Mouse (Mus musculus): Measurements from ENCODE around the gene Rapgef2.

Gene Rapgef2

DNA sequence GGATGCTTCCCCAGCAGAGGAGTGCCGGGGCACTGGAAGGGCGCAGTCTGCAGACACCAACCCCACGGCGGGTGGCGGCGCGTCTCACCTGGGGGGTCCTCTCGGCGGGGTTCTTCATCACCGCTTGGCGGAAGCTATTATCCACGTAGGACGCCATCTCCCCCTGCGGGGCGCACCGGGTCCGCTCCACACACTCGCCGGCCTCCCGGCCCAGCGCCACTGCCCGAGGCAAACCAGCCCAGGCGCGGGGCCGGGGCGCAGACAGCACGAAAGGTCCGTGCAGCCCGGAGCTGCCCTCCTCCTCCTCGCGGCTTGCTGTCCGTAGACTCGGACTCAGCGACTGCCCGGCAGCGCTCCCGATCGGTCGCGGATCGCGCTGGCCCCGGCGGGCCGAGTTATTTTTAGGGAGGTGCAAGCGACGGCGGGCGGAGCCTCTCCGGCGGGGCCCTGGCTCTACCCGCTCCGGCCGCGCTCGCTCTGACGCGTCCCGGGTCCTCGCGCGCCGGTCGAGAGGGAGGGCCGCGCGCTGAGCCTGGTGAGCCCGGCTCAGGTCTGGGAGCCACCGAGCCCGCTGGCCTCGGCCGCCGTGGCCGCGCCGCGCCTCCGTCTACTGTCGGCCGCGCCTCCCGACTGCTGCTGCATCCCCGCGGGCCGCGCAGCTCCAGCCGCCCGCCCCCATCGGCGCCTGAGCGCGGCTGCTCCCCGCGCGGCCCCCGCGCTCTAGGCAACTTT, at the start of gene Rapgef2:
TSS of gene Rapgef2 (minus strand) at position 142 of the 732 bp plus-strand sequence.
- peak; percentile 62 for DNase-seq (ENCODE audit: low spot score)

DNA sequence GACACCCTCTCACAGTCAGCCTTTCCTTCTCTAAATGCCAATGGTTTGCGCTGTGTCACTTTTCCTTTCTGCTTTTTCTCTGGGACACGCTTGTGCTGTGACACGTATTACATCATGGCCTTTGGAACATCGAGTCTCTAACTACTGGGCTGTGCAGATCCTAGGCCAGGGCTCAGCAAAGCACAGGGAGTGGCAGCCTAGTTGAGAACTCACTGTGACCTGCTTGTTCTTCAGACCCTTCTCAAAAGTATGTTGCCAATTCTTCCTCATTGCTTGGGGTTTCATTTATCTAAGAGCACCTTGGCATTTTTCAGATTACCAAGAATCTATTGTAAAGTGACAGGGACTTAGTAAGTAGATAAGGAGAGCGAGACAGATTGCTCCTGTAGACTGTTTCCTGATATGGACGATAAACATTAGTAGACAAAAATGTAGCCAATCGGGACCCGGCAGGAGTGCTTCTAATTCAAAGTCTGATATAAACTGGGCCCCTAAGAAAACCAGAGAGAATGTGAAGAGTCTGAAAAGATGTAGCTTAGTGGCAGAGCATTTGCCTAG, 47.4 kb upstream of the Rapgef2 start:
- no peak for DNase-seq (ENCODE audit: low spot score)

DNA sequence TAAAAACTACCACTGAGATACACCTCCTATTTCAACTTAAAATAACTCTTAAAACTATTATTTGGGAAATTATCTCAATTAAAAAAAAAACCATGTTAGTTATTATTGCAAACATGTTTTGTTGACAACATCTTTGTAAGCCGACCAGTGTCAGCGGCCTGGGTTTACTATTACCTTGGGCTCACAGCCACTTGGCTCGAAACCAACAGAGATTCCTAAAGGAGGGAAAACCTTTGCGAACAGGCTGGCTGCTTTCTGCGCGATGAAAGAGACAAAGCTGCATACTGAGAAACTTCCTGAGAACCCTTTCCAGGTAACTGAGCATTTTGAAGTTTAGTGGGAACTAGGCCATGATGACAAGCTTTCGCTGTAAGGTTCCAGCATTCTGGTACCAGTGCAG, 46.7 kb upstream of the Rapgef2 start:
- no peak for DNase-seq (ENCODE audit: low spot score)

DNA sequence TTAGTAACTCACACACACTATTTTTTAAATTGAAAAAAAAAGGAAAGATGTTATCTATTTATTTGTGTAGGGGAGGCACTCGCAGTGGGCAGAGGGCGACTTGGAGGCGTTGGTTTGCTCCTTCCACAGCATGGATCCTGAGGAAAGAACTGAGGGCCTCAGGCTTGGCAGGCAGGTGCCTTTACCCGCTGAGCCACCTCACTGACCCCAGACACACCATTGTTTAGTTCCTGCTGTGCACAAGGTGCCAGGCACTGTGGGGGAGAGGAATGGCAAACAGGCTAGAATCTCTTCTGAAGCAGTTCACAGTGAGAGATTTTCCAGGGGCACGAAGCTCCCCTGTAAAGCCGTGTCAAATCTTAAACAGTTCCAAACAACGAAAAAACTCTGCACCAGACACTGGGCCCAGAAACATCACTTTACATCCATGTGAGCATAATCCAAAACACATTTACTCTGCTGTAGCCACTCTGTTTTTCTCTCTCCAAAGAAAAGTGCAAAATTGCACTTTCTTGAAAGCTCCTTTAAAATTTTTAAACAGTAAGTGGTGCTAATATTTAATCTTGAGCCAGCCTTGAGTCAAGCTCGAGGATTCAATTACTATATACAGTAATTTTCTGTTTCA, 43.5 kb upstream of the Rapgef2 start:
- no peak for DNase-seq (ENCODE audit: low spot score)

DNA sequence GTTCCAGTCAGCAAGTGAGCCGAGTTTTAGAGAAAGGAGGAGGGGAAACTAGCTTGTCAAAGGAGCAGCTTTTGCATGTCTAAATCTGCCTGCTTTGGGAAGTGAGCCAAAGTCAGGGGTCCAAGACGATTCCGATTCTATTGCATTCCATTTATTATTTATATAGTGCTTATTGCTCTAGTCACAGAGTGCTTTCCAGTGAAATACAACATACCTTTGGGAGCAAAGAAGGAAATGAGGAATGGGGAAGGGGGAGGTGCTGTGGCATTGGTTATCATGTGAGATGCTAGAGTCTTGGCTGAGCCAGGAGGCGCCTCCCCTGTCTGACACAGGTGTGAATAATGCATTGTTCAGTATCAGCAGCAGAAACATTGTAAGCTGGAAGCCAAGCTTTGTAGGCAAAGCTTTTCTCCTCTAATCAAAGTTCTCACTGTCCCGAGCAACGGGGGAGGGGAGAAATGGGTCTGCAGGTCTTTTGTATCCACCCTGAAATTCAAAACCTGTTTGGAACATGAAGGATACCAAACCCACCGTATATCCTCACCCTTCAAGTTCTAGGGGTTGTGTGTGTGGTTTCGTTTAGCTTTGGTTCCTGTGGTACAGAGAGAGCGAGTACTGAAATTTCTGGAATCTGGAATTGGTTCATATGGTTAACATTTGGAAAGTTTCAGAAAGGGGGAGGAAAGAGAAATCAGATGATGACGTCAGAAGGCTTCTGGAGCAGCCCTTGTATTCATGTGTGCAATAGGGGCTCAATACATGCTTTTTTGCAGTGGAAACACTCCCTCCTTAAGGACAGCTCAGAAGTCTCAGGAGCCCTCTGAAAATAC, 38.6 kb upstream of the Rapgef2 start:
- no peak for DNase-seq (ENCODE audit: low spot score)

DNA sequence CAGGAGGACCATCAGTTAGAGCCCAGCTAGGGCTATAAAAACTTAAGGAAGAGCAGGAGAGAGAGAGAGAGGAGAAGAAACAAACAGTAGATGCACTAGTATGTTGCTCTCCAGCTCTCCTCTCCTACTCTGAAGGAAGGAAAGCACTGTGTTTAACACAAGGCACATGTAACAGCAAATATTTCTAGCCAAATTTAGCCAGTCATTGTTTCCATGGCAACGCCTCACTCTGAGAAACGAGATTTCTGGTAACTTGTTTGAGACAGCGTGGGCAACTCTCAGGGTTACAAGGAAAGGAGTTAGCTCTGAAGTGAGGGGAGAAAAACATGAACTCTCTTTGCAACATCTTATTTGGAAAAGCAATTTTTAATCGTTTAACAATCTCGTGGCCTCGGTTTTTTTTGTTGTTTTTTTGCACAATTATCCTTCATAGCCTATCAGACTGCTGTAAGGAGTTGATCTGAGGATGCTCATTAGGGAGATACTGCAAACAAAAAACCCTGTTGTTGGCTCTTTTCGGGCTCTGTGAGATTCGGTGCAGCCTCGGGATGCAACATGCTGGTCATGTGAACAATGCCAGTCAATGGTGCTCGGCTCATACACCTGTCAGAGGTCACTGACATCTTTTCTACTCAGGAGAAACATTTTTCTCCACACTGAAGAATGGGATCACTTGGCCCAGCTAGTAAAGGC, 27.8 kb upstream of the Rapgef2 start:
- peak; percentile 77 for DNase-seq (ENCODE audit: low spot score)

DNA sequence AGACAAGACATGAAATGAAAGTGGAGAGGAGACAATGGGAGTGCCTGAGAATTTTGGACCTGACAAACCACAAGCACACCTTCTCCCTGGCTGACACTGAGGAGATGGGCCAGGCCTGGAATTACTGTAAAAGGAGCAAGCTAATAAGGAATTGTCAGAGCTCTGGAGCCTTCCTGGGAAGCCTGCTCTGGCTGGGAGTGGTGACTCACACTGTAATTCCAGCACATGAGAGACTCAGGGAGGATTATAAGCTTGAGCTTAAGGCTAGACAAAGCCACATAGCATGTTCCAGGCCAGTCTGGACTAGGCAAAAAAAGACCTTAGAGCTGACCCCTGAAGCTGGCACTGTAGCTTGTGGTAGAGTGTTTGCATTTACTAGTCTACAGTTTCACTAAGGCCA, 25.6 kb upstream of the Rapgef2 start:
- DNase-seq (ENCODE audit: low spot score), result no peak

DNA sequence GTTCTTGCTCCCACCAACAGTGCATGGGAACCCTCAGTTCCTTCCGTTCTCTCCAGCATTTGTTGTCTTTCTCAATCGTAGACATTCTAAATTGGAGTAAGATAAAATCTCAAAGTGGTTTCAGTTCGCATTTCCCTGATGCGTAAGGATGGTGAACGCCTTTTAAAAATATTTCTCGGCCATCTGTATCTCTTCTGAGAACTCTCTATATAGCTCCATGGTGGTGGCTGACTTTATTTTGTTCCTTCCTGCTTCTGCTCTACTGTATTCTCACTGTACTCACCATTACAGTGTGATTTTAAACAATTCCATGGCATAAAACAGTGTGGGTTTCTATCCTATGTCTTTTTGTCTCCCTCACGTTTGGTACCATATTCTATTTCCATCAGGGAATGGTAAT, 23.9 kb upstream of the Rapgef2 start:
- DNase-seq (ENCODE audit: low spot score), result no peak

DNA sequence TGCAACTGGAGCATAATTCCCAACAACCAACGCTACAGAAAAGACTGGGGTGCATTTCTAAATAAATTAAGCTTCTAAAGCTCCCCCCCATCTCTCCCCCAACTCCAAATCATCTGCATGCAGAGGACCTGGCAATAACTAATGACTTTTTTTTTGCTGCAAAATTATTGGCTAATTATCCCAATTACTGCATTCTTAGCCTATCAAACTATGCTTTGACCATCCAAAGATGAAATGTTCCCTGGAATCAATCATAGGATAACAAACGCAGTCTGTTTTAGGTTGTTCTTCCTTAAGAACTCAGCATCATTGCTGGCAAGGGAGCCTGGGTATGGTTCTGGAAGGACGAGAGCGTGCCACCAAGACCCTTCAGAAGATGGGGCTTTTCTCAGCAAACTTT, 22.3 kb upstream of the Rapgef2 start:
- no peak for DNase-seq (ENCODE audit: low spot score)

DNA sequence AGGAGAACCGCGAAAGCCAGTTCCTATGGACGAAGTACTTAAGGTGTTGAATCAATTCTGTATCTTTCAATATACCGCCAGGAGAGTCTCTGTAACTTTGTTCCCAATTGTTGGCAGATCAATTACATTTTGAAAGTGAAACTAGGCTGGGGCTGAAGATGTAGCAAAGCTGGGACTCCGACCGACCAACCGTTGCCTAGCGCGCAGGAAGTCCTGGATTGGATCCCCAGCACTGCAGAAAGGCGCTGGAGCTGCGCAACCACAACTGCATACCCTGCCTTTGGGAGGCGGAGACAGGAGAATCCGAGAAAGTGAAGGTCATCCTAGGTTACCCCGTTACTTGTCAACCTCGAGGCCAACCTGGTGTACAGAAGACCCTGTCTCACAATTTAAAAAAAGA, 13.1 kb upstream of the Rapgef2 start:
- no peak for DNase-seq (ENCODE audit: low spot score)

DNA sequence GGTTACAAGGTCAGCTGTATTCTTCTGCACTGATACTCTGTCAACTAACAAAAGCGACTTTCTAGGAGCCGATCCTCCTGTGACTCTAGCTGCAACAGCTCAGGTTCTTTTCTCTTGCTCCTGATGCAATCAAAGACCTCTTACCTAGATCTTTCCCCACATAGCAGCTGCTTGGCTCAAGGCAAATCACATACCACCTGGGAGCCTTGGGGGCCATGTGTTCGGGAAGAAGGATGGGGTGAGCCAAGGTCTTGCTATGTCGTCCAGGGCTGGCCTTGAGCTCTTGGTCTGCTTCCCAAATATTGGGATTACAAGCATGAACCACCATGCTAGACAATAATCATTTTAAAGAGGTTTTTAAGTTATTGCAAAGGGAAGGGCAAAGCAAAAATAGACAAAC, 11.0 kb upstream of the Rapgef2 start:
- DNase-seq (ENCODE audit: low spot score), result no peak

DNA sequence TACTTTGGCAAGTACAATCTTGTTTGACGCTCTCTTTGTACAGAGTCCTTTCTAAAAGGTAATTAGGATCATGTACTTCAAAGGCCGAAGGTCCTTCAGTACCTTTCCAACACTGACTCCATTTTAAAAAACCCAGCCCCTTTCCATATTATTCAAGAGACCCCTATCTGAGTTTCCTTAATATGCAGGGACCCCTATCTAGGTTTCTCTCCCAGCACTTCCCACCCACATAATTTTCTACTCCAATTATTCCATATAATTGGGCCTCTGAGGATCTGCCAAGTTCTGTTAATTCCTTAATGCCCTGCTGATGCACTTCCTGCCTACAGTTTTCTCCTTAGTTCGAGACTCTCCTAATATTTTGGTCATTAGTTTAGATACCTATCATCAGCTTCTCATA, 10.3 kb upstream of the Rapgef2 start:
- no peak for DNase-seq (ENCODE audit: low spot score)

DNA sequence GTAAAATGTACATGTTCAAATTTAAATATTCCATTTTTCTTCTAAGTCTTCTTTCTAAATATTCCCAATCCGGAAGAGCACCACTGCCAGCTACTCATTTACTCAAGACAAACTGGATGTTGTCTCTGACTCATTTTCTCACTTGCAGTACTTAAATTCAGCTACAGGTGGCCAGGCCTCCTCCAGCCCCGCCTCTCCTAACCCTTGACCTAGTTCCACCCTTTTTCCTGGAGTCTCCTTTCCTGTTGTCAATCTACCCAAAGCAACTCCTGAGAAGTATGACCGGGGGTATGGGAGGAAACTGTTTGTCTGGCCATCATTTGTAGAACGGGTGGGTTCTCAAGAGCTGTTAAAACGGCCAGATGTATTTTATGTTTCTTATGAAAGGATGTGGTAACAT, 9.7 kb upstream of the Rapgef2 start:
- DNase-seq (ENCODE audit: low spot score), result no peak

DNA sequence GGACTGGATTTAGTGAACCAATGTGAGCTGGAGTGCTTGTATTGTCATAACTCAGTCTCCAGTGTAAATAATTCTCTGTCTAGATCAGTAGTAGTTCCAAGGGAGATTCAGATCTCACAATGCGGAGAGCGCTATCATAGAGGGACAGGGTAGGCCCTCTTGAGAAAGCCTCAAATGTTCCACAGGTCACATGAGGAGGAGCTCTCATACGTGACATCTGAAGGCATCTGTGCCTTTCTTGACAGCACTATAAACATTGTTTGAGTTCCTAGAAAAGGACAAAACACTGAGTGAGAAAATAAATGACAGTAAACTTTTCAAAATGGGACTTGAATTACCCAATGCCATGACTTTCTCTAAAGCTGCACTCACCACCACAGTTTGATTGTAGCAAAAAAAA, 8.4 kb upstream of the Rapgef2 start:
- DNase-seq (ENCODE audit: low spot score), result no peak

DNA sequence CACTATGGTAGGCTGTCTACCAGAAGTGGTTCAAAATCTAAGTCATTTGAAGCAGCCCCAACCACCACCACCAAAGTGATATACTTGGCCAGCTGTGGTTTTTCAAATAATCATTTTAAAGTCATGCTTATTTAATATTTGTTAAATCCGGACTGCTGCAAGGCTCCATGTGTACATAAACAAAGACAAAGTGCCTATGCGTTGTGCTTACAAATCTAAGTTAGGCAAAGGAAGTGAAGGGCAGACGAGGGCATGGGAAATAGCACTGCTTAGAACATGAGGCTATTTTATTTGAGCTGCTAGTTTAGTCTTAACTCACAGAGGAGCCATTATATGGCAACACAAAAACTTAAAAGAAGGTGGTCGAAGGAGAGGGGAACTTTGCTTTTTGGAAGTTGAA, 6.7 kb upstream of the Rapgef2 start:
- no peak for DNase-seq (ENCODE audit: low spot score)

DNA sequence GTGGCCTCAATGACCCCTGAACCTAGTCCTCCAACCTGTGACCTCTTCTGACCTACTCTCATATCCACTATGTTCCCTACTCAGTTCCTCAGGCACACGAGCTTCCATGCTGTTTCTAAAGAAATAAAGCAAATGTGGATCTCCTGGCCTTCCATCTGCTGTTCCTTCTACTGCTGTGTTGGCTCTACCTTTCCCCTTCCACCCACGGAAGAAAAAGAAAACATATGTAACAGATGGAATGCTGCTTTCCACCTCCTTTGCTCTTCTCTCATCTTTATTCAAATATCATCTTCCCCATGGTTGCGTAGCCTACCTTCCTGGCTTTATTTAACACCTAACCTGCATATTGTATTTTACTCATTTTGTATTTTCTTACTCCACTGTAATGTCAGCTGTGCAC, 2.7 kb upstream of the Rapgef2 start:
- DNase-seq (ENCODE audit: low spot score), result peak; percentile 43

DNA sequence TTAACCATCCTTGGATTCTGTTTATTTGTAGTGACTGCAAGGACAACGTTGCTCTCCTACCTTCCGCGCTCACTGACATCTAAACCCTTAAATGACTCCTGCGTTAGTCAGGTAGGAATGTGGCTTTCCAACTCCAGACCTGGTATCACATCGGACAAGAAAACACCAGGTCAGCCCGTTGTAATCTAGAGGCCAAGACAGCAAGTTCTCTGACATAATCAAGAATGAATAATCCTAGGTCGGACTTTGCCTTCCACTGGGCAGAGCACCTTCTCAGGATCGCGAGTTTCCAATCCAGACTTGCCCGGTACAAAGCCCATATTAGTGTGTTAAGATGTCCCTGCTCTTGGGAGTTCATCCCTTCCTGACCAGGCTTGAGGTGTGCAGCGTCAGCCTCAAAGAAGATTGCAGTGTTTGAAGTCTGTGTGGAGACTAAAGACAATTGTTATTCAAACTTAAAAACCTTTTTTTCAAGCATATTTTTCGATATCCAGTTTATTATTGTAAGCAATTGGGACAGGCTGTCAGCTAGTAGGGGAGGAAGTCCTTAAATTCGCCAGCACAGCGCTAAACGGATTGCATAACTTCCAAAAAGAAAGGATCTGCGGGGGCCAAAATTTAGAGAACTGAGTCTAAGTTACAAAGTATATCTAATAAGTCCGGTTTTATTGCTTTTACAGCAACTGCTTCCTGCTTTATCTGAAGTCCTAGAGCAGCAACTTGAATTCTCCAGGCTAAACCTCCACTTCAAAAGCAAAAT, 1.6 kb upstream of the Rapgef2 start:
- DNase-seq (ENCODE audit: low spot score), result peak; percentile 21

DNA sequence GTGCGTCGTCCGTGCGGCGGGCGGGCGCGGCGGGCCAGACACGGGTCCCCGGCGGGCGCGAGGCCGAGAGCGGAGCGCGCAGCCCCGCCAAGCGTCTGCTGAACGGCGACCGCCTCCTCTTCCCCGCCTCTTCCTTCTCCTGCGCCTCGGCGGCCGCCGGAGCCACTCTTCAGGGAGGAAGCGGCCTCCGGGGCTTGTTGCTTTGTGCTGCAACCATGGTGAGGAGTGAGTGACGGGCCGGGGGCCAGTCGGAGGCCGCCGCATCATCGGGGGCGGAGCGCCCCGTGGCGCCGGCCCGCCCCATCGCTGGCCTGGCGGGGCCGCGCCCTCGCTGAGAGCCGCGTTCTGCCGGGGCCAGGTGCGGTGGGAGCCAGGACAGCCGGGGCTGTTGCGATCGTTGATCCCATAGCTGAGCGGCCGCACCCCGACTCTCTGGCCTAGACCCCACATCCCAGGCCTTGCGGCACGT, 825 bp upstream of the Rapgef2 start:
- peak; percentile 95 for DNase-seq (ENCODE audit: low spot score)

DNA sequence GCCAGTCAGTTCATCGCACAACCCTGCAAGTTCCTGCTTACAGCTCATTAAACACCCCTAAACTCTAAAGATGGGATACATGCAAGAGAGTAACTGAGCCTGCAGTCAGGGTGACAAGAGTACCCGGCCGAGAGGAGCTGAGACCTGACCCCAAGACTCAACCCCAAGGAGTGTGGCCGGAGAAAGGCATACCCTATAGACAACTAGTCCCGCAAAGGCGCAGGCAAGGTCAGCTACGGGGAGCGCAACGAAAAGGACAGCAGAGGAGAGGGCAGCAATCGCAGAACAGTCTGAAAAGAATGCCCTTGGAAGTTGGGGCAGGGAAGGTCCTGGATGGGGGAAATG, 314 bp downstream of the Rapgef2 start:
- DNase-seq (ENCODE audit: low spot score), result peak; percentile 21

DNA sequence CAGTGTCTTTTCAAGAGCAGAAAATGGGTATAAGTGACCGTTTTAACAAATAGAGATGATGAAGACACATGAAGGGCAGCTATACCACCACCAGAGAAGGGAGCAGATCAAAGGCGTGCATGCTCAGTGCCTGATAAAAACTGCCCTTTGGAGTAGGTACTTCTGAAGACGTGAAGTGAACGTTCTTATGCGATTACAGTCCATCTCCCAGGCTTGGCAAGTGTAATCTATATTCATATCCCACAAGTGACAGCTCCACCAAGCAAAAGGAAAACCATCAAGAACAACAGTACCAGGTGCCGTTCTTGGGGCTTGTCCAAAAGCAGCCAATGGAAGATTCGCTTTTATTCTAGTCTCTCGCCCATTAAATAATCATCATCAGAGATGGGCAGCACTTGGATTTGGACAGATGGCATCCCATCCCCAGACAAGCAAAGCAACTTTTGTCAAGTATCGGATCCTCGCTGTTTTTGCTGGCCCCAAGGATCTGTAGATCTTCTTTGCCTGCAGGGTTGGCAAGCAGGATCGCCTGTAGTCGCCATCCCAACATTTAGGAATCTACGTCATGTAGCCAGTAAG, 1.1 kb downstream of the Rapgef2 start:
- peak; percentile 22 for DNase-seq (ENCODE audit: low spot score)

DNA sequence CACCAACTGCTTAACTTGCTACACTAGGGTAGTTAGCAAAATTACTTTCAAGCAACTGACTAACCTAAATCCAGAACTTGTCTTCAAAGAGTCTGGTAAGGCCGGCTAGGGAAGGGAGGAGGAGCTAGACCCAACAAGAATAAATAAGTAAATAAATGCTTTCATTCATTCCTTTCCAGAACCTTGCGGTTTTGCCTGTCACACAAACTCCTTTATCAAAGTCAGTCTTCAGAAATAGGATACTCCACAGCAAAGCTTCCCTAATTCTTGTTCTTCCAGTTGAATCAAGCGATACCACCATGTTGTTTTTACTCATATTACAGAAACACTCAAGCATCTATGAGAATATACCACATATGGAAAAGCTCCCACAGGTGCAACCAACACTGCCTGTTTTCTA, 2.3 kb downstream of the Rapgef2 start:
- no peak for DNase-seq (ENCODE audit: low spot score)

All from layer of hippocampus, adult 11-12 months (tissue).